Mouse (Mus musculus) urinary bladder, postnatal 4 days (tissue): ENCODE data around the gene Slc12a6.

Experiments used
- DNase-seq, 2 experiments: peaks; one replicate each; pipeline ENCODE4 v3.0.0; 2021 to 2022; ENCODE audit warnings: low spot score in 2 of 2

The Slc12a6 gene

DNA sequence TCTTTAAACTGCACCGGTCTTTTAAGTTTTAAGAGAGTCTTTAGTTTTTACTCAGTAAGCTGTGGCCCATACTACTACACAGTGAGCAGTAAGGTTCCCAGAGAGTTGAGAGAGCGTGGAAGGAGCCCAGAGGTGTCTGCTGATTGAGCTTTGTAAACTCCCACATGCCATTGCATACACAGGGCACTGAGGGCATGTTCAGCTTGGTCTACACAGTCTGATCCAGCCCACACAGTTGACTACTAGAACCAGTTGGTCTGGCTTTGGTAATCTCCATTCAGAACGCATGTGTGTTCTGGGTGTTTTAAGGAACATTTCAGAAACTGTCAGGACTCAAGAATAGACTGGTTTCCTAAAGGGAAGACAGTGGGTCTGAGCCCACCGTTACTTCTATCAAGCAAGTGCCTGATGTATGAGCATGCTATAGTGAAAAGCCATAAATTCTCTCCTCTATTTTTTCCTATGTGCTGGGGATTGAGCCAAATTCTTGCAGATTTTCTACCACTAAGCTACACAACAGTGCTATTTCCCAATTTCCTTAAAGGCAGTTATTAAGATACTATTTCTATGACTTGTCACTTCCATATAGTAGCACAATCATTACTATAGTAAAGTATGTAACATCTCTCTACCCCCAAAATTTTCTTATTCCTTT, 125.8 kb downstream of the Slc12a6 start:
- no peak for DNase-seq

DNA sequence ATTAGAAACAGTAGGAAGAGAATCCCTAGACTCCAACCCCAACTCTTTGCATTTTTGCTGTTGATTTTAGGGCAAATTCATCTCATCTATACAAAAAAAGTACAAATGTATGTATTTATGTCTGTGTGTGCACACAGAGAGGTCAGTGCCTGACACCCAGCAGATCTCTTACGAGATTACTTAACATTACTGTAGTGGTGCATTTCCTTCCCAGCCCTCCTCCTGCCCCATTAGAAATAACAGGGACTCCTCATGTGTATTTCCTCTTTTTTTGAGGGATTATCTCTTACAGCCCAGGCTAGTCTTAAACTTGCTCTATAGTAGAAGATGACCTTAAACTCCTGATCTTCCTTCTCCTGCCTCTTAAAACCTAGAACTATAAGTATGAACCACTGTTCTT, 127.1 kb downstream of the Slc12a6 start:
- DNase-seq, result no peak

DNA sequence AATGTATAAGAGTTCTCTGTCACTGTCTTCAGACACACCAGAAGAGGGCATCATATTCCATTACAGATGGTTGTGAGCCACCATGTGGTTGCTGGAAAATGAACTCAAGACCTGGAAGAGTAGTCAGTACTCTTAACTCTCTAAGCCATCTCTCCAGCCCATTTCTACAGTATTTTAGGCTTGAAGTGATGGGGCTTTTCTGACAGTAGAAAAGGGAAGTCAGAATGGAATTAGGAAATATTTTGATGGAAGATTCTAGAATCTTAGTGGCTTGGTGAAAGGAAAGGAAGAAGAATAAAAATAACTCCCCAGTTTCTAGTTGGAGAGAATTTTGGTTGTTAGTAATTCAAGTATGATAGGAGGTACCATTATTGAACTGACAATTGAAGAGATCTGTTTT, 128.3 kb downstream of the Slc12a6 start:
- no peak for DNase-seq

DNA sequence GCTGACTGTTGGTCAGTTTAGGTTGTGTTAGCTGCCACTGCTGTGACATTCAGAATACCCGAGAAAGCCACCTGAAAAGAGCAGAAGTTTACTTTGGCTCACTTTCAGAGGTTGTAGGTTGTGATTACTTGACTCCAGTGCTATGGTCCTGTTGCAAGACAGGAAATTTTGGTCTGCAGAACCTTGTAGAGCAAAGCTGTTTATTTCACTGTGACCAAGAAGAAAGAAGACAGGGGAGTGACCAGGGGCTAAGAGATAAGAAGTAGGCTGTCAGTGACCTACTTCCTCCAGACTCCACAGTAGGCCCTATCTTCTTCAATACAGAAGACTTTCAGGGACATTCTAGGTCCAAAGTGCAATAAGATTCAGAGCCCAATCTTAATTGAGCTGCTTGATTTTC, 131.0 kb downstream of the Slc12a6 start:
- no peak for DNase-seq

DNA sequence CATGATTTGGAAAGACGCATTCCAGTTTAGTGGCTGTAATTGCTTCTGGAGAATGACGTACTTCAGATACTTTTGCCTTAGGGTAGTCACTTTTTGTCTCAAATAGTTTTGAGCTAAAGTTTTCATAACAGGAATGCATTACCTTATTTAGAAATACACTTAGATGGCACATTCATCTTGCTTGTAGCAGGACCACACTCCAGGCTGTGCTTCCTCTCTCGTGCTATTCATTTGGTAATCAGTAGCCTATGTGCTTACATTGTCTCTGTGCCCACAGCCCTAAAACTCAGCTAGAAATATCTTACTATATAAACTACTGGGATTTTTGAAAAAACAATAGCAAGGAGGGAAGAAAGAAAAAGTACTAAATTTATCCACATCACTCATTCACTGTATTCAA, 141.4 kb downstream of the Slc12a6 start:
- no peak for DNase-seq
